Mouse (Mus musculus) right cerebral cortex, postnatal 10 days (tissue): Measurements from ENCODE around the gene Mertk.

Experiments
- DNase-seq, 2 experiments: peaks; one replicate each; pipeline ENCODE4 v3.0.0; 2021; ENCODE audit warnings: low spot score in 2 of 2

Gene Mertk

DNA sequence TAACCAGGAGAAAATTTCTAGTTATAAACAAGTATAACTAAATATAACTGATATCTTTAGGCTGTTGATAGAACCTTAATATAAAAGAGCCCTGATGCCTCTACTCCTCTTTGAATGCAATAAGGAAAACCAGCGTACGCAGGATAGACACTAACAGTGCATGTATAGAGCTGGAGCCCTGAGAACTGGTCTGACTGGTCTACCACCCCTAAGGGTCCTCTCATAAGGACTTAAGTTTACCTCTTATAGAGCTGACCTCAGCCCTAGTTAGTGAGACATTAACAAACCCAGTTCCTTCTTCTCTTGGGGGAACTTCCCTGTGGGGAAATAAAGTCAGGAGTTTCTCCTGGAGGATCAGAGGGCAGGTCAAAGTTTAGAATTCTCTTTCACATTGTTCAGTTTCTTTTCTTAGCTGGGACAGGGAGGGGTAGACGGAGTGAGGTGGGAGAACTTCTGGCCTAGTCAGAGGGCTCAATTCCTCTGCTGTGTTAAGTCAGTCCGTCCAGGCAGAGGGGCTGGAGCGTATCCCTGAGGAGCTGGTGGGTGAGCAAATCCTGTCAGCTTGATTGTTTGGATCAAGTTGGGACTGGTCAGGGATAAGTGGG lies 23.5 kb downstream of the Mertk start:
- DNase-seq: no peak

DNA sequence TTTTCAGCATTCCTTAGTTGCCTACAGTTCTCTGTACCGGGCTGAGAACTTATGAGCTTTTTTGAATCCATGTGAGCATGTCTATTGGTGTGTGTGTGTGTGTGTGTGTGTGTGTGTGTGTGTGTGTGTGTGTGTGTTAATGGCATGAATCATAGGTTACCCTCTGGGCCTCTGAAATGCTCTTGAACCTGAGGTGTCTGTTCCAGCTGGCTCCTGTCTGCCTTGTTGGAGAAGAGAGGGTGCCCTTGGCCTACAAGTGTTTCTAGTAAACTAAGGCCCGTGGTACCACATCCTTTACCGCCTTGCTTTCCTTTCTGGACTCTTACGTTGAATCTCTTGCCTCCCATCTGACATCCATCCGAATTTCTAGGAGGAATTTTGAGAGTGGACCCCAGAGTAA lies 27.3 kb downstream of the Mertk start:
- no peak for DNase-seq

- DNase-seq: no peak
Measured at GRCm38 (mm10) chr2:128726626-128727025, 27.9 kb downstream of the Mertk start.

GRCm38 (mm10) chr2:128727552-128727951 lies 28.8 kb downstream of the Mertk start:
- no peak for DNase-seq

DNA sequence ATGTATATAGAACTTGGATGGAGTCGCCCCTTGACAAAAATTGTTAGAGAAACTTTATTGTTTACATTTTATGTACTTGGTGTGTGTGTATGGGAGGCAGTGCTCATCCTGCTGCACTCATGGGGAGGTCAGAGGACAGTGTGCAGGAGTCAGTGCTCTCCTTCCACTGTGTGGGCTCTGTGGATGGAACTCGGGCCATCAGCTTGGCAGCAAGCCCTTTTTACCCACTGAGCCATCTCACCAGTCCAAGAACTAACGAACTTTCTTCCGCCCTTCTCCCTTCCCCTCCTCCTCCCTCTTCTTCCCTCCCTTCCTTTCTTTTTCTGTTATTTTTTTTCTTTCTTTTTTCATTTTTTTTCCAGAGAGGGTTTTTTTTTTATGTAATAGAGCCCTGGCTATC lies 29.3 kb downstream of the Mertk start:
- no peak for DNase-seq

DNA sequence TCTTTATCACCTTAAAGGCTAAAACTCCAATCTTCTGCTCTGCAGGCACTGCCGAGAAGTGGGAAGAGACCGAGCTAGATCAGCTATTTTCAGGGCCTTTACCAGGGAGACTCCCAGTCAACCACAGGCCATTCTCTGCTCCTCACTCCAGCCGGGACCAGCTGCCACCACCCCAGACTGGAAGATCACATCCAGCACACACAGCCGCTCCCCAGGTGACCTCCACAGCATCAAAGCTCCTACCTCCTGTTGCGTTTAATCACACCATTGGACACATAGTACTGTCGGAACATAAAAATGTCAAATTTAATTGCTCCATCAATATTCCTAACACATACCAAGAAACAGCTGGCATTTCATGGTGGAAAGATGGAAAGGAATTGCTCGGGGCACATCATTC lies 30.4 kb downstream of the Mertk start:
- no peak for DNase-seq

DNA sequence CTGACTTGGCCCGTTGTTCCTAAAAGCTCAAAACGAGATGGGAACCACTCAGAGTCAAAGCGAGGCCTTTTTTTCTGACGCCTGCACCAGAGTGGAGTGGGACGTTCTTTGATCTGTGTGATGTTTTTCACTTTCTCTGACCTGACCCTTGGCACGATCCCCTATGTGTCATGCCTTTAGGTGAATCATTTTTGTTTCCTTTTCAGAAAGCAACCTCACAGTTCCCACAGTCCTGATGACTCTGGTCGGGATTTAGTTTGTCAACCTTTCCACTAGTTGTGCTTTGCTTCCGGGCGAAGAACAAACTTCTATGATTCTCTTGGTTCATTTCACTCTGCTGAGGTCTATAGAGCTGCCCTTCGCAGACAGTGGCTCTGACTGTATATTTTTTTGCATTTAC lies 32.8 kb downstream of the Mertk start:
- DNase-seq: no peak

DNA sequence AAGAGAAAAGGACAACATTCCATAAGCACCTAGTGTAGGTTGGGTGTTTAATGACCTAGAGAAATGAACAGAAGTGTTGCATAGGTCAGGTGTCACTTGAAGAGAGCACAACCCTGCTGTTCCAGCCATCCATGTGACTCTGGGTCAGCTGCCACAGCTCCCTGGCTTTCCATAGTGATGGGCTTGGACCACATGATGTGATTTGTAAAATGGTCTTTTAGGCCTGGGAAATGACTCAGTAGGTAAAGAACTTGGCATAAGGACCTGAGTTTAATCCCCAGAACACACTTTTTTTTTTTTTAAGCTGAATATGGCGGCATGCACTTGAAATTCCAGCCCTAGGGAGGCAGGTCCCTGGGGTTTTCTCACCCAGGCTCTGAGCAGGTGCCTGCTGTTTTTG lies 33.2 kb downstream of the Mertk start:
- DNase-seq: no peak

DNA sequence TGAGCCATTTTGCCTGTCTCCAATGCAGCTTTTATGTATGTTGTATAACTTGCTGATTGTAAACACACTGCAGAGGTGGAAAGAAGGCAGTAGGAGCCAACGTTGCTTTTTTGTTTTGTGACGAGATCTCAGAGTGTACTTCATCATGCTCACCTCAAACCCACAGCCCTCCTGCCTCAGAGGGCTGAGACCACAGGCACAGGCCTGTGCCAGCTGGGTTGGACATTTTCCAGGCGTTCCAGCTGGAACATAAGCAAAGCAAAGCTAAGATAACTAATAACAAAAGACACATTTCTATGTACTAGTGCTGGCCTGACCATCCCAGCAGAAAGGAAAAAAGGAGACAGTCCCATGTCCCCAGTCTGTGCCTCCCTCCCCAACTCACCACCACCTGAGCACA lies 36.3 kb downstream of the Mertk start:
- no peak for DNase-seq

- no peak for DNase-seq
Measured at GRCm38 (mm10) chr2:128737051-128737450, 38.3 kb downstream of the Mertk start.

DNA sequence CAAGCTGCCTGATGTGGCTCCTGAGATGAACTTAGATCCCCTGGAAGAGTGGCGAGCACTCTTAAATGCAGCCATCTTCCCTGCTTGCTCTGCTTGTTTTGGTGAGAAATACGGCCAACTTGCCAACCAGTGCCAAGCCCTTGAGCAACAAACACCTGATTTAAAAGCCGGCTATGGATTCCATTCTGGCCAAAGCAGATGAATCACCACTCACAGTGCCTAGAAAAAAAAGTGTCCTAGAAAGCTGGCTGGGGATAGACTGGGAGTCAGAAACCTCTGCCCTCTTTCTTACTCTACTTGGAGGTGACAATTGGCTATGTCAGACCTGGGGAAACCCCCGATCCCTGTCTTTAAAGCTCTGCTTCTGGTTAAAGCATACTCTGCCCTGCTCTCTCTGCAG lies 39.0 kb downstream of the Mertk start:
- no peak for DNase-seq

DNA sequence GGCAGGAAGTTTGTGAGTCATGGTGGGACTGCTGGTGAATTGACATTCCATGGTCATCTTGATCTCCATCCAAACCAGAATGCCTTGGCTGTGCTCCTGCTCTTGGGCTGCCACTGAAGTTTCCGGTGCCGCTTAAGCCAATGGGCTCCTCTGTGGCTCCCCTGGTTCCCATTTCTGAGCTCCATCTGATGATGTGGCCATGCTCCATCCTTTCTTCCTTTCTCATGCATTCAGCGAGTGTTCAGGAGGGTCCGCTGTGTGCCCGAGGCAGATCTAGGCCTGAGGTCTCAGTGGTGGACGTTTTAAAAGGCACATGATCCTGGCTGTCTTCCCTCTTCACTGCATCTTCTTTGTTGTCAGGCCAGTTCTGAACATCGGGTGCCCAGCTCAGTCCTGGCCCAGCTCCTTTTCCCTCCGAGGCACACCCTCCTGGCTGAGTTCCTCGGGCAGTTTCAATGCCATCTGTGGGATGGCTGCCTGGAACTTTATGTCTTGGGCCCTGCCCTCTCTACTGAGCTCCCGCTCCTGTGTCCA lies 40.0 kb downstream of the Mertk start:
- DNase-seq: peak; percentile 82 to 86

DNA sequence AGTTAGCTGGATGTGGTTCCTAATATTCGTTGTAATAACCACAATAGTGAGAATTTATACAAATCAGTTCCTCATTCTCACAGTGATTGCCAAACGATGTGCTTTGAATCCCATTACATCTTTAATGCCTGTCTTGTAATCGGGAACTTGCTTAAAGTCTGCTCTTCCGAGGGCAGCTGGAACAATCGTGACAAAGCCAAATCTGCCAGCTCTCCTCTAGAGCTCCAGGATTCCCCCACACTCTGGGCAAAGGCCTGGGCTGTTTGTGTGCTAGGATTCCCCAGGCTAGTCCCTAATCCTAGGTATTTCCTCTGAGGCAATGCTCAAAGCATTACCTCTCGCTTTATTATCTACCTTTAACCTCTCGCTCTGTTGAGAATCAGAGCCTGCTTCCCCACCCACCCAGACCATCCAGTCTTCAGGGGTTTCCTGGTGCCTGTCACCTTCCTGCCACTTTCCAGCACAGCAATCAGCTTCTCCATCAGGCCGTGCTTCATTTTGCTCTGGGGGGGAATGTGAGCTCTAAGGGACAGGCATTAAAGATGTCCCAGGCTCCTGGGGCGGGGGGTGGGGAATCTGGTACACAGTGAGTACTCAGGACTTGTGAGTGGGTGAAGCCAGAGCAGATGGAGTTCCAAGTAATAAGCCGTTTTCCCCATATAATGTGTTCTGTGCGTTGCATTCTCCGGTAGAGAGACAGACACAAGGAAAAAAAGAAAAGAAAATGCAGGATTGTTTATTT lies 47.3 kb downstream of the Mertk start:
- DNase-seq: peak in 1 of 2 experiments; percentile 36

DNA sequence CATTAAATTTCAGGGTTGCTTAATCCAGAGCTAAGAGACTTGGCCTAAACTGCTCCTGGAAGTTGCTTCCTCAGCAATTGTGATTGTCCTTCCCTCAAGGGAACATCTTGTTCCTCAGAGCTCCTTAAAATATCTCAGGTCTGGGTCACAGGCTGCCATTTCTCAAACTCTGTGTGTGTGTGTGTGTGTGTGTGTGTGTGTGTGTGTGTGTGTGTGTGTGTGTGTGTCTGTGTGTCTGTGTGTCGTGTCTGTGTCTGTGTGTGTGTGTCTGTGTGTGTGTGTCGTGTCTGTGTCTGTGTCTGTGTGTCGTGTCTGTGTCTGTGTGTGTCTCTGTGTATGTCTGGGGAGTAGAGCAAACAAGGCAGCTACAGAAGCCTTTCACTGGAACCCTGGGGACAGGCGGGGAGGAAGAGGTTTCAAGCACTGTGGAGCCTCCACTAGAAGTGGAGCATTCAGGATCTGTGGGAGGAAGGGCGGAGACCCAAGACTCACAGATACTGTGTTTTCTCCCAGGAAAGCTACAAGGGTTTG lies 47.9 kb downstream of the Mertk start:
- DNase-seq: no peak

DNA sequence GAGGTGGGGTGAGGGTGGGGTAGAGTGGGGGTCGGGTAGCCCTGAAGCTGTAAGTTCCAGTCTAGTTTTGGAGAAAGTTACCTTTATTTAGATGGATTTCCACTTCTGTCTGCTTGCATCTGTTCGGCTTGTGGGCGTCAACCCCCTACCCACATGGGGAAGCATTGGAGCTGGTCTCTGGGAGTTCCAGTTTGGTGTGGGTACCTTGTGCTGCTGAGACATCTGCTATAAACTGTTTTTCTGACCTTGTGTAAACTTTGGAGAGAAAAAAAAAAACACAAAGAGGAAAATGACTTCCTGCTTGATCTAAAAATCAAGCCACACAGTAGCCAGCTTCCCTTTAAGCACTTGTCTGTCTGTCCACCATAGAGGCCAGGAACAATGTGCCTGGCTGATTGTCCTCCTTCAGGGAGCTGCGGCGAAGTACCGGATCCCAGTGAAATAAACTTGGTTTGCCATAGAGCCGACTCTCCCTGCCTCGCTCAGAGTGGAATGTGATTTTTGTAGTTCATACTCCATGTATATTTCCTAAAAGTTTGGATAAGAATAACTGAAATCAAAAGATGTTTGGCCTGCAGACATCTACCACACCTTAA lies 48.8 kb downstream of the Mertk start:
- DNase-seq: no peak

GRCm38 (mm10) chr2:128748171-128748570 lies 49.4 kb downstream of the Mertk start:
- DNase-seq: no peak

DNA sequence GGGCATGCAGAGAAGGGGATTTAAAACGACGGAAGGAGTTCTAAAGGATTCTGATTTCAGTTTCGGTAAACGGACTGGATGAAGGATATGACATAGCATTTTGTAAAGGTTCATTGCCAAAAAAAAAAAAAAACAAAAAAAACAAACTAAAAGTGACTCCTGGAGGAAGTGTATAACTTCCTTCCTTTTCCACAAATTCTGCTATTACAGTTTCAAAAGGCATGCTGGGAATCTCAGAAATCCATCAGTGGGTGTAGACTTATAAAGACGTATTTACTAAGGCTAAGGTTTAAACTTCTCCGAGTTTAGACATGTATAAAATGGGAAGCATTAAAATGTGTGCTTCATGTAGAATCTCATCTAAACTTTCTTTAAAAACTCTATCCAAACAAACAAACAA lies 52.3 kb downstream of the Mertk start:
- no peak for DNase-seq

DNA sequence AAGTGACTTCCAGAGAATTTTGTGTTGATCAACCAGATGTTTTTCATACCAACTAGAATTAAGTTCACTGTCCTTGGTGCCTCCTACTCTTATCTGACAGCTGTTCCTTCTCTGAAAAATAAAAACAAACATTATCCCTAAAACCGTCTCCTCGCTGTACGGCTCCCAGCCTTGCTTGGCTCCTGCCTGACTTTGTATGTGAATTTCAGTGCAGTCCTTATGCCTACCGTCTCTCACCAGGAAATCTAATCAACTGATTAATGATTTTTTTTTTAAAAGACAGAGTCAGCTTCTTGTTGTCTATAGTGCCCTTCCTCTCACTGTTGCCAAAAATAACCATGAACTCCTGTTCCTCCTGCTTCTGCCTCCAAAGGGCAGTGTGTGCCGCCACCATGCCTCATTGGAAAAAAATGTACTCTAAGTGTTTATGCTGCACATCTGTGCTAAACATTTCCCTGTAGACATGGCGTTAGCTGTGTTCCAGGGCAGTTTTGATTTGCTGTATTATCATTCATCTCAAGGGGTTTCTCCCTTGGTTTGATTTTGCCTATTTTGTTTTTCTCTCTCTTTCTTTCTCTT lies 54.6 kb downstream of the Mertk start:
- DNase-seq: no peak

DNA sequence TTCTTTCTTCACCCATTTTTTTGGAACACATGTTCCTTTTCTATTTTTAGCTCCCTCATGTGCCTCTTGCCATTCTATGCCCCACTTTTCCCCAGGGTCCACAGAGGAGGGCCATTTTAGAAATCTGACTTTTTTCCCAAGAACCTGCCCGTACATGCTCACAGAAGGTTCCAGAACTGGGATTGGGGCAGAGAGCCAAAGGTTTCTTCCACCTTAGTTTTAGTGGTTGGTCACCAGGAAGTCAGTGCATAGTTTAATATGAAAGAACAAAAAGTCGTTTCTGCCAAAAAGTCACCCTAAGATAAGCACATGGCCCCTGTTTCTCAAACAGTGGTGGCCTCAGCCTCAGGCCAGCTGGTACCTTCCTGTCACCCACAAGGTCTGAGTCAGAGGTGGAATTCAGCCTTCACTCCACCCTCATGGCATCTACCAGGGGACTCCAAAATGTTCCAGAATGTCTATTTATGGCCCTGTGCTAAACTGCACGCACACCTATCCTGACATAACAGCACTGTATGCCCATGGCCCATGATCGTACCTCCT lies 56.5 kb downstream of the Mertk start:
- no peak for DNase-seq

DNA sequence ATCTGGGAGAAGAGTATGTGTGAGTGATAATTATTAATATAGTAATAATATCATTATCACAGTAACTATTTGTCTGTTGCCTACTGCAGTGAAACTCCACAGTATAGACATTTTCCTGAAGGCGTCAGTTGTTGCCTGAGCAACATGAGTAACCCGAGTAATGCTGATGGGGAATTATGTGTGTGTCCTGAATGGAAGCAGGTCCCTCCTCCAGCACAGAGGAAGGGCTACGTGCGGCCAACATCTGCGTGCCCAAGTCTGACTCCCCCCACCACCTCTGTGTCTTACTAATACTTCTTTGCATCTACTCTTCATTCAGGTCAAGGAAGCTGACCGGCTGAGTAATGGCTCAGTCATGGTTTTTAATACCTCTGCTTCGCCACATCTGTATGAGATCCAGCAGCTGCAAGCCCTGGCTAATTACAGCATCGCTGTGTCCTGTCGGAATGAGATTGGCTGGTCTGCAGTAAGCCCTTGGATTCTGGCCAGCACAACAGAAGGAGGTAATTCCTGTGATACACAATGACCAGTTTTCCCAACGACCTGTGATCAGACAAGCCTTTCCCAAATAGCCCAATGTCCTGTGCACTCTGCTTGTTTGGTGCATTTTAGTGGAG lies 60.1 kb downstream of the Mertk start:
- no peak for DNase-seq

GRCm38 (mm10) chr2:128762008-128762407 lies 63.3 kb downstream of the Mertk start:
- no peak for DNase-seq

GRCm38 (mm10) chr2:128765787-128766186 lies 67.0 kb downstream of the Mertk start:
- no peak for DNase-seq
